Mouse (Mus musculus) G1E (cell line): ENCODE measurements at regions not wholly inside any gene's neighbourhood (a gene's known extent, or its start where the extent isn't known, plus 50 kb on each side); places are given as distances from the start of the nearest gene placed in this dataset.
A peak's percentile ranks its signal among the peaks of the same experiment; 100 is the strongest.

ENCODE experiments used
- ATAC-seq: 2 replicates; pipeline ENCODE4 v1.8.0; 2016; ENCODE audit warnings: mild to moderate bottlenecking; ENCODE audit not compliant: insufficient number of reproducible peaks, poor library complexity, low FRiP score, severe bottlenecking; ENCODE audit errors: extremely low read depth
- DNase-seq: peaks from one replicate; pipeline ENCODE4 v3.0.0; 2012; ENCODE audit warnings: low spot score
- H3K27me3 ChIP-seq: 2 replicates; pipeline ENCODE4 v1.6.1; 2012; ENCODE audit warnings: mild to moderate bottlenecking, low read length, inconsistent platforms; ENCODE audit not compliant: insufficient read depth
- H3K36me3 ChIP-seq: replicated peaks from 2 replicates; pipeline ENCODE3; 2012; ENCODE audit warnings: mild to moderate bottlenecking, inconsistent platforms
- H3K4me1 ChIP-seq: 2 replicates; pipeline ENCODE4 v1.6.1; 2012; ENCODE audit warnings: low read depth, low read length, inconsistent platforms, mixed read lengths; ENCODE audit not compliant: insufficient read depth
- H3K4me3 ChIP-seq: 2 replicates; pipeline ENCODE4 v1.5.1; 2012; ENCODE audit warnings: low read depth, mild to moderate bottlenecking, inconsistent platforms, low read length, moderate library complexity, mixed read lengths
- H3K9me3 ChIP-seq: replicated peaks from 2 replicates; pipeline ENCODE4 v1.6.1; 2012; ENCODE audit warnings: inconsistent platforms
- CTCF ChIP-seq: IDR thresholded peaks from 2 replicates; pipeline ENCODE4 v1.5.1; 2012; ENCODE audit warnings: low read depth, low read length, inconsistent platforms, mixed read lengths
- GATA1 ChIP-seq: IDR thresholded peaks from 2 replicates; pipeline ENCODE4 v1.6.1; 2012; ENCODE audit warnings: borderline replicate concordance, low read length, inconsistent platforms, mixed read lengths
- GATA2 ChIP-seq: IDR thresholded peaks from 2 replicates; pipeline ENCODE4 v1.6.1; 2012; ENCODE audit warnings: low read depth, low read length, inconsistent platforms, borderline replicate concordance
- POLR2AphosphoS5 ChIP-seq: IDR thresholded peaks from 2 replicates; pipeline ENCODE4 v1.6.1; 2012; ENCODE audit warnings: low read depth, low read length, inconsistent platforms; ENCODE audit not compliant: insufficient replicate concordance
- TAL1 ChIP-seq: conservative IDR thresholded peaks from 2 replicates; pipeline ENCODE4 v1.6.1; 2012; ENCODE audit warnings: low read depth, low read length, inconsistent platforms, mixed read lengths

DNA sequence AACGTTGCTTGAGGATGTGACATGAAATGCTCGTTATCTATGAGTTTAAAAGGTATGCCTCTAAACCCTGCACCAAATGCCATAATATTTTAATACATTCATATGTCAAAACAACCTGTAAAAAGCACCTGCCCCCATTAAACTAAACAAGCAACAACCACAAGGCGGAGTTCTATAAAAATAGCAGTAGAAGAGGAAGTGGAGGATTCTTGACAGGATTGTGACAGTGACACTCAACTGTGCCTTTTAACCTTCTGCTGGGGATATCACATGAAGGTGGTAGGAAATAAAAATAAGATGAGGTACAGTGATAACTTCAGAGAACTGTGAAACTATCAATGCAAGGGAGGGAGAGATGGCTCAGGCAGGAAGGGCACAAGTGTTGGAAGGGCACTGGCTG, 58.6 kb upstream of the Dbx2 start:
- peak; percentile 85 for ATAC-seq
- no peak for TF ChIP-seq TAL1
- no peaks in the 10 kb centered on the region for H3K27me3 ChIP-seq

DNA sequence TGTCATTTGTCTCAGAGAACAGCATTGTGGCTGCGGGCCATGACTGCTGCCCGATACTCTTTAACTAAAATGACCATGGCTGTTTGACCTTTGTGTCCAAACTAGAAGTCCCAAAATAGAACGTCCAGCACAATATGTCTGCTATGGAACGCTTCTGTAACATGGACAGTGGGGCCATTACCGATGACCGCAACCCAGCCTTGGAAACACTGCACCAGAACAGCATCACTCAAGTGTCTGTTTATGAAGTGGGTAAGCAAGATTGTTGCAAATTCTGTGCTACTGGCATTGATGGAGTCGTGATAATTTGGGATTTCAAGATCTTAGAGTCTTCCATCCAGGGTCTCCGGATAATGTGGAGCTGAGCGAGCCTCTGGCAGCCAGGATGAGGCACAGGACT, 60.2 kb upstream of the Dbx2 start:
- no peak for TF ChIP-seq POLR2AphosphoS5
- no peak for TF ChIP-seq CTCF
- Histone ChIP-seq H3K9me3 (no peaks in the 10 kb centered on the region), H3K36me3 (no peaks in the 10 kb centered on the region), H3K4me3 (no peak overlapping the region), H3K4me1 (peaks cover 14% of the 10 kb centered on the region), H3K27me3 (no peaks in the 10 kb centered on the region)
- DNase-seq, result no peak
- ATAC-seq, result no peak

More for the DNA sequence above, 58.6 kb upstream of the Dbx2 start:
- Histone ChIP-seq H3K36me3 (no peaks in the 10 kb centered on the region), H3K4me3 (no peak overlapping the region), H3K9me3 (no peaks in the 10 kb centered on the region), H3K4me1 (peaks cover 14% of the 10 kb centered on the region)
- peak; percentile 25 for DNase-seq

DNA sequence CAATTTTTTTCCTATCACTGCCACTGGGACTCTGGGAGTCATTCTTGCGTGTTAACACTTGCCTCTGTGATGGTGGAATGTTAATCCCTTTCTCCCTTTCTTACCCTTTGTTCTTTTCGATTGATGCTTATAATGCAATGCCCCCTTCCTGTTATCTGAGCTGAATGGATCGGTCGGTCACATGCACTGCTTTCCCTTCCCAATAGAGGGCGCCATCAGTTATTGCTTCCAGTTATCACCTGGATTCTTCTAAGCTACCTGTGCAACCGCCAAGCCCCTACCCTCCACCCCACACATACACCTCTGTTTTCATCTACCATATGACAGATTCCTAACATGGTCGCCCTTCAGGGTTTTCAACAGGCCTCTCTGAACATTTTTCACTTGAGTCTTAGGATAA, 66.9 kb upstream of the Ano6 start:
- DNase-seq, result no peak
- no peaks in the 10 kb centered on the region for H3K9me3 ChIP-seq
- H3K36me3 ChIP-seq, result no peaks in the 10 kb centered on the region
- no peak for TF ChIP-seq TAL1
- no peak for TF ChIP-seq GATA2
- TF ChIP-seq CTCF, result peak; percentile 49; the same call in 1 of the 2 replicates
- H3K4me3 ChIP-seq, result no peak overlapping the region
- peaks cover 17% of the 10 kb centered on the region for H3K4me1 ChIP-seq
- no peaks in the 10 kb centered on the region for H3K27me3 ChIP-seq
- no peak for ATAC-seq

DNA sequence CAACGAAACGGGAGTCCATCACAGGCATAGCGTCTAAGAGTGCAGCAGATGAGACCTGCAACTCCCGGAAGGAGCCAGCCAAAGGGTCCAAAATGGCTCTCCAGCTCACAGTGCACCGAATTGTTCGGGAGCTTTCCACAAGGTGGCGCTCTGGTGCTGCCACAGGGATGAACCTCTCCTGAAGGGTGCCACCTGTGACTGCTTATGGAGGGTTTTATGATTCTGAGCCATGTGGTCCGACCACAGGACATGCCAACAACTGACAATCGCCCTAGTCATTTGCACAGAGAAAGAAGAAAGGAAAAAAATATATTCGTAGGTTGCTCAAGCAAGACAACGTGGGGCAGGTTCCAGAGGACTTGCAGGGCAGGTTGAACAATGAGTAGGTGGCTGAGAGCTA, 64.8 kb upstream of the Ano6 start:
- peak; percentile 94 for ATAC-seq
- Histone ChIP-seq H3K4me3 (no peak overlapping the region; the same call in 1 of the 2 replicates), H3K9me3 (no peaks in the 10 kb centered on the region), H3K27me3 (no peaks in the 10 kb centered on the region), H3K4me1 (peaks cover 17% of the 10 kb centered on the region), H3K36me3 (no peaks in the 10 kb centered on the region)
- DNase-seq, result peak; percentile 79
- no peak for TF ChIP-seq POLR2AphosphoS5
- TF ChIP-seq GATA2, result no peak
- TF ChIP-seq GATA1, result no peak
- peak; percentile 79 for TF ChIP-seq CTCF

DNA sequence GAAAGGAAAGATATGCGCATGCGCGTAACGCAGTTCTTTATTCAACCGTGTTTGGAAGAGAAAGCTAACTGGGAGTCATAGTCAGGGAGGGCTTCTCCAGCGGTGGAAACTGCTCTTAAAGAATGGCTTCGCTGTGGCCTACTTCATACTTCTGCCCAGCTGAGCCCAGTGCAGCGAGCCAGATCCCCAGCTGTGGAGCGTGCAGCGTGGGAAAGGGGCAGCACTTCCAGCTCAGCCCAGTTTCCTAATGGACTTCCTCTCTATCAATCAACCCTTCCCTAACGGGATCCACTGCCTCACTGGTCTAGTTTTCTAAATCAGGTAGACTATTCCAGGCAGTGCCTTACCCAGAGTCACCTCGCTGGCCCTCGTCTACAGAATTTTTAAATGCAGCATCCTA, 64.1 kb upstream of the Ano6 start:
- TF ChIP-seq CTCF (no peak), POLR2AphosphoS5 (no peak), GATA1 (no peak), TAL1 (no peak), GATA2 (no peak)
- H3K36me3 ChIP-seq, result no peaks in the 10 kb centered on the region
- peaks cover 17% of the 10 kb centered on the region for H3K4me1 ChIP-seq
- no peak overlapping the region for H3K4me3 ChIP-seq
- no peaks in the 10 kb centered on the region for H3K9me3 ChIP-seq
- ATAC-seq (no peak), DNase-seq (no peak)
- no peaks in the 10 kb centered on the region for H3K27me3 ChIP-seq

DNA sequence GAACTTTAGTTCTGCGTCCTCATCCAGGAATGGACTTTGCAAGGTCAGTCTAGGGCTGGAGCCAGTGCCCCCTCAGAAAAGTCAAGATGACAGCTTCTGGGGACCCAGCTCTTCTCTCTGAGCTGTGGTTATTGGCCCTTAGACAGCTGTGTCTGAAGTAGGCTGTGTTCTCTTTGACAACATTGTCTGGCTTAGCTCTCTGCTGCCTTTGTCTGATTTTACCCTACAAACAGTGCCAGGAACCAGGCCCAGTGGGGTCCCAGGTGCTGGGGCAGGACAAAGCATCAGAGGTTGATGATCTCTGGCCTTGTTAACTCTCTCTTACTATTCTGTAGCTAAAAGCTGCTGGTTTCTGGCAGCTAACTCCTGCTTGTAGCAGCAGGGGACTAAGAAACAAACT, 54.9 kb upstream of the Ano6 start:
- Histone ChIP-seq H3K4me3 (no peak overlapping the region), H3K27me3 (no peaks in the 10 kb centered on the region), H3K9me3 (no peaks in the 10 kb centered on the region), H3K36me3 (no peaks in the 10 kb centered on the region), H3K4me1 (peaks cover 8% of the 10 kb centered on the region)
- ATAC-seq (no peak), DNase-seq (no peak)
- TF ChIP-seq POLR2AphosphoS5, result no peak
- TF ChIP-seq GATA1, result no peak
- TF ChIP-seq GATA2, result no peak
- TF ChIP-seq TAL1, result no peak
- no peak for TF ChIP-seq CTCF
